Mouse (Mus musculus) embryonic facial prominence, embryonic 10.5 days (tissue): Measurements from ENCODE around the gene 0610040J01Rik. TPM values are rescaled to one million over a fixed set of nuclear protein-coding genes. Genes with fewer than 3 reads are reported as not detected.

ENCODE experiments used
- DNase-seq: peaks from one replicate; pipeline ENCODE4 v3.0.0-alpha.2; 2017; ENCODE audit warnings: low spot score
- H3K27ac ChIP-seq: fragments of 300-500 bp; sonication (generic); replicated peaks from 2 replicates; pipeline ENCODE4 v1.5.1; 2016; ENCODE audit warnings: mild to moderate bottlenecking
- H3K27me3 ChIP-seq: fragments of 300-500 bp; sonication (generic); replicated peaks from 2 replicates; pipeline ENCODE4 v1.6.1; 2016; ENCODE audit warnings: low read depth, mild to moderate bottlenecking; ENCODE audit not compliant: poor library complexity, severe bottlenecking
- H3K36me3 ChIP-seq: fragments of 300-500 bp; sonication (generic); replicated peaks from 2 replicates; pipeline ENCODE4 v1.6.1; 2016; ENCODE audit warnings: mild to moderate bottlenecking, moderate library complexity
- H3K4me1 ChIP-seq: fragments of 300-500 bp; sonication (generic); 2 replicates; pipeline ENCODE4 v1.6.1; 2016
- H3K4me3 ChIP-seq: fragments of 300-500 bp; sonication (generic); 2 replicates; pipeline ENCODE4 v1.5.1; 2016; ENCODE audit warnings: mild to moderate bottlenecking, moderate library complexity
- H3K9me3 ChIP-seq: fragments of 300-500 bp; sonication (generic); 2 replicates; pipeline ENCODE4 v1.6.1; 2016; ENCODE audit warnings: mild to moderate bottlenecking
- WGBS: fragments of 180-500 bp; shearing (Covaris S2); methylation state at CpG from one replicate; pipeline ENCODE4 v1.1.7; 2016; 5-methylcytosine and 5-hydroxymethylcytosine counted together
- polyA plus RNA-seq: library from polyadenylated mRNA; unstranded; fragments of >200 nt; fragmentation: Nextera tagmentation; extraction: Ambion mirVana; gene quantifications from 2 replicates; pipeline ENCODE4 v1.2.1, GENCODE M21; 2016

Gene 0610040J01Rik
- polyA plus RNA-seq, 1 experiment from 2014 or later = 4.5 TPM

DNA sequence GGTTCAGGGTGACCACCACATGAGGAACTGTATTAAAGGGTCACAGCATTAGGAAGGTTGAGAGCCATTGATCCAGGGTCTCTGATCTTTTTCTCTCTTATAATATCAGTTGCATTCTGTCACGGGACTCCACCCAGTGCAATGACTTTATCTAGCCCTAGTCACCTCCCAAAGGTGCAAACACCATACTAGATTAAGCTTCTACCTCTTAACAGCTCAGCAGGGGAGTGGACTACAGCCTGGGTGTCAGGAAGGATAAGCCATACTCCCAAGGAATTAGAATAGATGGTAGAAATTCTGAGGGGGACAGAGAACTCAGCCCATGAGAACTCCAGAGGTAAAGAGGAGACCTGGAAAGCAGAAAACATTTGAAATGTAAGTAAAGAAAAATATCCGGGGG lies 25.7 kb downstream of the 0610040J01Rik start:
- no peaks in the 10 kb centered on the region for H3K27me3 ChIP-seq
- DNase-seq = no peak
- no peaks in the 10 kb centered on the region for H3K9me3 ChIP-seq
- H3K4me1 ChIP-seq = no peaks in the 10 kb centered on the region; the same call in 1 of the 2 replicates
- H3K36me3 ChIP-seq = no peaks in the 10 kb centered on the region
- no peak overlapping the region for H3K4me3 ChIP-seq
- WGBS = 94% methylated on average over 2 of the region's 2 CpGs
- H3K27ac ChIP-seq = no peak overlapping the region

- 77% methylated on average over 12 of the region's 12 CpGs for WGBS
- no peak for DNase-seq
- H3K27ac ChIP-seq = no peak overlapping the region
- no peaks in the 10 kb centered on the region for H3K36me3 ChIP-seq
- H3K9me3 ChIP-seq = no peaks in the 10 kb centered on the region
- no peak overlapping the region for H3K4me3 ChIP-seq
- no peaks in the 10 kb centered on the region for H3K27me3 ChIP-seq
- H3K4me1 ChIP-seq = no peaks in the 10 kb centered on the region; the same call in 1 of the 2 replicates
These were observed 27.7 kb downstream of the 0610040J01Rik start for GRCm38 (mm10) chr5:63839801-63840416.

DNA sequence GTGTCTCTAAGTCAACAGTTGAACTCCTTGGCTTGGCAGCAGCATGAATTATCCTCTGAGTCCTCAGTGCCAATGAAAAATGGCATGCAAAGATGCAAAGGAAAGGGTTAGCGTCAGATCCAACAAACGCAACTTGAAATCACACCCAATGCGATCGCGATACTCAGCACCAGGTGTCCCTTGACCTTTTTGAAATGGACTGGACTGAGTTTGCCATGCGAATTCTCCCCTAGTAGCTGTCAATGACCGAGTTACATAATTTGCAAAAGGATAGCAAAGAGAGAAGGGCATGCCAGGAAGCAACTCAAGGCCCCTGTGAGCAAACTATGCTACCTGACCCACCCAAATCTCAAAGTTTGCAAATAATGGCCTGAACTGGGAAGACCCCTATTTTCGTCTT lies 34.9 kb downstream of the 0610040J01Rik start:
- Histone ChIP-seq H3K4me1 (no peaks in the 10 kb centered on the region), H3K27ac (no peak overlapping the region), H3K4me3 (no peak overlapping the region), H3K9me3 (peaks cover 5% of the 10 kb centered on the region; the same call in 1 of the 2 replicates), H3K27me3 (no peaks in the 10 kb centered on the region), H3K36me3 (no peaks in the 10 kb centered on the region)
- 94% methylated on average over 8 of the region's 8 CpGs for WGBS
- DNase-seq = no peak

DNA sequence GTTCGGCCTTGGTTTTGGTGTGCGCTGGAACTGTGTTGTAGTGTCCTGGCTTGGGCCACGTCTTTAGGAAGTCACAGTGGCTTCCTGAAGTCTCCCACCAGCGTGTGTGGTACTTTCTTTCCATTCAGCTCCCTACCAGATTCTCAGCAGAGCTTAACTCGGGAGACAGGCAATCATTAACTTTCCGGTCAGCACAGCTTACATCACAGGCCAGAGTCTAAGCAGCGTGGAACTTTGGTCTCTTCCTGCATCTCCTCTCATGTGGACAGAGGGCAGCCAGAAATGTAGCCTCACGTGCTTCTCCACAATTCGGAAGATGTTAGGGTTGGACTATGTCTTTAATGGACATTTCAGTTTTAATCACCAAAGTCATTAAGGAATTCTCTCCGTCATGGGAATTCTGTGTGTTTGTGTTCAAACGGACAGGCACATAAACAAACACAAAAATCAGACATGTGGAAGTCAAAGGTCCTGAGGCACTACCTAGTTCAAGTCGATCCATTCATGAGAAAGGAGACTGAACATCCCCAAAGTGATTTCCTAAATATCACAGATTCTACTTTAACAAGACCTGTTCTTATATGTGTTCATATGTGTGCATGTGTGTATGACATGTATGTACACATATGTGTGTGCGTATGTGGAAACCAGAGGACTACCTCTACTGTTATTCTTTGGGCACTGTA lies 35.5 kb downstream of the 0610040J01Rik start:
- Histone ChIP-seq H3K4me3 (no peak overlapping the region), H3K27ac (no peak overlapping the region), H3K4me1 (no peaks in the 10 kb centered on the region), H3K9me3 (peaks cover 5% of the 10 kb centered on the region; the same call in 1 of the 2 replicates), H3K36me3 (no peaks in the 10 kb centered on the region), H3K27me3 (no peaks in the 10 kb centered on the region)
- whole genome bisulfite sequencing = 90% methylated on average over 13 of the region's 13 CpGs
- no peak for DNase-seq

DNA sequence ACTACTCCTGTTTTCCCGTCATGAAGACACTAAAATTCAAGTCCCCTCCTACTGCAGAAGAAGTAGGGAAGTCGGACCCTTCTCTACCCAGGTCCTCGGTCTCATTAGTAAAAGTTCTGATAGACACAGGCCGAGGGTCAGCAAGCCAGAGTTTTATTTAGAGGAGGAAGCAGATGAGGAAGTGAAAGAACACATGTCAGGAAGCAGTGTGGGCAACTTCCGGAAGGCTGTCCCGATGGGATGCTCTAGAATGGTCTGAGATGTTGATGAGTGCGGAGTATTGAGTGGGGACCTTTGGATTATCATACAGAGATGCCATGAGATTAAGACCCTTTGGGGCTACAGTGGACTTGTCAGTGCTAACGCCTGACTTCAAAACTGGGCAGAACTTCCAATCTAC lies 46.7 kb downstream of the 0610040J01Rik start:
- no peak overlapping the region for H3K27ac ChIP-seq
- H3K9me3 ChIP-seq = no peaks in the 10 kb centered on the region
- H3K27me3 ChIP-seq = no peaks in the 10 kb centered on the region
- peaks cover 4% of the 10 kb centered on the region; the same call in 1 of the 2 replicates for H3K4me1 ChIP-seq
- WGBS = 92% methylated on average over 8 of the region's 8 CpGs
- no peak for DNase-seq
- H3K4me3 ChIP-seq = no peak overlapping the region
- H3K36me3 ChIP-seq = no peaks in the 10 kb centered on the region

DNA sequence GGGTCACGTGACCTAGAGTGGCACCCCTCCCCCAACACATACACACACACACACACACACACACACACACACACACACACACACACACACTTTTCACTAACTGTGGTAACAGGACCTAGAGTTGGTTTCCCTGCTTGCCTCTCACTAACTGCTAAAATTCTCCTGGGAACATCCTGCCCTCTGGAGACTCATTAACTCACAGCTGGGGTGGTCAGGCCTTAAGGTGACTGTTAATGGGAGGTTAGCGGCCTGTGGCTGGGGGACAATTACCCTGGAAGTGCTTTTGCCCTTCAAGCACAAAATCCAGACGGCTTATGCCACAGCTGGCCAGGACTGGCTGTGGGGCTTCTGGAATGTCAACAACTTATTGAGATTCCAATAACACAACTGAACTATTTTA lies 55.3 kb downstream of the 0610040J01Rik start:
- Histone ChIP-seq H3K4me3 (no peak overlapping the region), H3K27ac (no peak overlapping the region), H3K9me3 (no peaks in the 10 kb centered on the region), H3K36me3 (no peaks in the 10 kb centered on the region), H3K27me3 (no peaks in the 10 kb centered on the region), H3K4me1 (peaks cover 26% of the 10 kb centered on the region)
- WGBS = 22% methylated on average over 3 of the region's 3 CpGs
- DNase-seq = peak; percentile 44

DNA sequence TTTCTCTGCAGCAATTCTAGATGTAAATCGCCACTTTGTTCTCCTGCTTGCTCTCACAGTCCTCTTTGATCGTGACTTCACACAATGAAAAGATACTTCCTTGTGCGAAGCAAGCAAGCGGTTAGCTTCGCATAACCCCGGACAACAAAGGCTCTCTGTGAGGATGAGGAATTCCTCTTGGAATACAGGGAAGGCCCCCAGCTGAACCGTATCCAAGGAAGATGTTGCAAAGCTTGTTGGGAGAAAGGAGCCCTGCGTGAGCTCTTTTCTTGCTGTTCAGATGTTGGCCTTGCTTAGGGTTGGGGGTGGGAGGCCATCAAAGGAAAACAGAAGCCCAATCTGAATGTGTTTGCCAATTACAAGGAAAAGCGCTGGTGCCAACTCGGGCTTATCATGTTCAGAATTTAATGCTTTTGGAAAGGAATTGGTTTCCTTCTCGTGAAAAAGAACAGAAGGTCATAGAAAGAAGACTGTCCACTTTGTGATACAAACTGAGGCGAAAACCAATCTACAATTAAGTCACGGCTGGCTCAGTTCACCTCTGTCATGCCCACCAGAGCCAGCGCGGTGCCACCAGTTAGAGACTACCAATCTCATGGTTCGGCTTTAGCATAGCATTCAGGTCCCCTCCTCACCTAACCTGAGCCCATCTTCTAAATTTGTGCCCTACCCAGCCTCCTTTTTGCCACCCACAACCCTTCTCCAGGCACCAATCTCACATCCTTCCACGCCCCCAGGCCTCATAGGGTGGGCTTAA lies 60.2 kb downstream of the 0610040J01Rik start:
- Histone ChIP-seq H3K36me3 (no peaks in the 10 kb centered on the region), H3K4me1 (peaks cover 29% of the 10 kb centered on the region), H3K4me3 (no peak overlapping the region), H3K9me3 (no peaks in the 10 kb centered on the region), H3K27ac (0 out of 2 replicates have a peak overlapping the region, but pooled peaks have one; percentile 48), H3K27me3 (no peaks in the 10 kb centered on the region)
- 41% methylated on average over 17 of the region's 17 CpGs for WGBS
- peak; percentile 40 for DNase-seq

GRCm38 (mm10) chr5:63874880-63875279 lies 62.7 kb downstream of the 0610040J01Rik start:
- Histone ChIP-seq H3K36me3 (no peaks in the 10 kb centered on the region), H3K27ac (peak overlapping the region; percentile 63), H3K27me3 (no peaks in the 10 kb centered on the region), H3K4me3 (no peak overlapping the region), H3K4me1 (peaks cover 17% of the 10 kb centered on the region), H3K9me3 (no peaks in the 10 kb centered on the region)
- 59% methylated on average over 16 of the region's 16 CpGs for WGBS
- peak; percentile 50 for DNase-seq

DNA sequence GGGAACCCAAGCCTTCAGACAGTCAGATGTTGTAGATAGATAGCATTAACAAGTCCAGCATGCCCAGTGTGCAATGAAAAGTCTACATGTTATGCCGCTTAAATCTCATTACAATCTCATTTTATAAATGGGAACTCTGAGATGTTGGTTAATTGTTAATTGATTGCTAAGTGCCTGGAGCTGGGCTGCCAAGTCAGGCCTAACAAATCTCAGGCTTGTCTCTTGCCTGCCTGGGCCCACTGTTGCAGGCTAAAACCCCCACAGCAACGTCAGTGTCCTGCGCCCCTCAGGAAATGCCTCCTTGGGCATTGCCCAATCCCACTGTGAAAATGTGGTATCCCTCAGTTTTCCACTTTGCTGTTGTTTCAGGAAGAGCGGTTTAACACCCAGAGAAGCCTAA lies 63.9 kb downstream of the 0610040J01Rik start:
- H3K27me3 ChIP-seq = no peaks in the 10 kb centered on the region
- no peaks in the 10 kb centered on the region for H3K9me3 ChIP-seq
- DNase-seq = no peak
- H3K36me3 ChIP-seq = no peaks in the 10 kb centered on the region
- WGBS = 89% methylated on average over 4 of the region's 4 CpGs
- no peak overlapping the region for H3K27ac ChIP-seq
- H3K4me3 ChIP-seq = no peak overlapping the region
- peaks cover 16% of the 10 kb centered on the region for H3K4me1 ChIP-seq

DNA sequence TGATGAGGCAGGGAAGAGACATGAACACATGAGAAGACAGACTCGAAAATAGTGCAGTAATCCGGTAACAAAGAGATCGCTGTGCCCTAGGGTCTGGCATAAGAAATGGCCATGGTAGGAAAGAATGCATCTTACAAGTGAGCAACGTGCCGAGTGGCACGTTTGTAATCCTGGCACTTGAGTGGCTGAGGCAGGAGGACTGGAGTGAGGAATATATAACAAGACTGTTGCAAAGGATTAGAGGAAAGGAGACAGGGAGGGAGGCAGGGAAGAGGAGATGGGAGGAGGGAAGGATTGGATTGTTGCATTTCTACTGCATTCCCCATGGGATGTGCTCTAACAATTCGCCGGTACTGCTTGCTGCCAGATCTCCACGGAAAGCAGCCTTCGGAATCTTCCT lies 66.9 kb downstream of the 0610040J01Rik start:
- Histone ChIP-seq H3K4me3 (no peak overlapping the region), H3K4me1 (peaks cover 8% of the 10 kb centered on the region), H3K9me3 (no peaks in the 10 kb centered on the region), H3K36me3 (no peaks in the 10 kb centered on the region), H3K27ac (no peak overlapping the region), H3K27me3 (no peaks in the 10 kb centered on the region)
- WGBS = 71% methylated on average over 10 of the region's 10 CpGs
- no peak for DNase-seq

- Histone ChIP-seq H3K27ac (no peak overlapping the region), H3K4me3 (no peak overlapping the region), H3K9me3 (no peaks in the 10 kb centered on the region), H3K4me1 (no peaks in the 10 kb centered on the region), H3K27me3 (no peaks in the 10 kb centered on the region), H3K36me3 (no peaks in the 10 kb centered on the region)
- no peak for DNase-seq
- 89% methylated on average over 5 of the region's 5 CpGs for WGBS
These were observed 74.1 kb downstream of the 0610040J01Rik start for GRCm38 (mm10) chr5:63886292-63886691.

DNA sequence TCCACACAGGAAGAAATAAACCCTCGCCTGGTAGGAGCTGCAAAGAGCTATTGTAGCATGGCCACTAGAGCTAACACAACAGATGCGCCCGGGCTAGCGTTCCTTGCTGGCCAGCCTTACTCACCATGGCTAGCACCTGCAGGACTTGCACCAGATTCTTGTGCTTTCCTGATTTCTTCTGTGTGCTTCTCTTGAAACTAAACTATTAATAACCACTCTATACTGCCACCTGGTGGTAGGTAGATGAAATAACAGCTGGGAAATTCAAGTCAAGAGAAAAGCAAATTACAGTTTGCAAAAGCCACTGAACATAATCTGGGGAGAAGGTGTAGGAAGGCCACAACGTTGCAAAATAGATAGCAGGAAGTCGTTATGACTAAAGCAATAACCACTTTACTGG lies 74.5 kb downstream of the 0610040J01Rik start:
- 42% methylated on average over 6 of the region's 6 CpGs for WGBS
- H3K27ac ChIP-seq = no peak overlapping the region
- H3K9me3 ChIP-seq = no peaks in the 10 kb centered on the region
- no peaks in the 10 kb centered on the region for H3K4me1 ChIP-seq
- no peaks in the 10 kb centered on the region for H3K36me3 ChIP-seq
- peak; percentile 14 for DNase-seq
- no peaks in the 10 kb centered on the region for H3K27me3 ChIP-seq
- no peak overlapping the region for H3K4me3 ChIP-seq
